Mouse (Mus musculus) limb, embryonic 14.5 days (tissue): ENCODE measurements around the gene Tjap1. TPM values are rescaled to one million over a fixed set of nuclear protein-coding genes. Genes with fewer than 3 reads are reported as not detected.
A peak's percentile ranks its signal among the peaks of the same experiment; 100 is the strongest.

ENCODE experiments used
- ATAC-seq: fragments of 200-750 bp; cut with Nextera tagmentation; 2 replicates; pipeline ENCODE4 v1.8.0; 2017; ENCODE audit warnings: low read depth, moderate number of reproducible peaks, moderate TSS enrichment; ENCODE audit not compliant: low FRiP score
- DNase-seq: peaks from one replicate; pipeline ENCODE4 v3.0.0-alpha.2; 2015; ENCODE audit warnings: low spot score
- H3K27ac ChIP-seq: fragments of 300-500 bp; sonication (generic); replicated peaks from 2 replicates; pipeline ENCODE4 v1.5.1; 2014; ENCODE audit warnings: low read depth, mild to moderate bottlenecking, low read length, moderate library complexity, mixed read lengths
- H3K27me3 ChIP-seq: fragments of 300-500 bp; sonication (generic); 2 replicates; pipeline ENCODE4 v1.6.1; 2014; ENCODE audit warnings: low read length, mixed read lengths; ENCODE audit not compliant: control insufficient read depth, insufficient read depth
- H3K36me3 ChIP-seq: fragments of 300-500 bp; sonication (generic); 2 replicates; pipeline ENCODE4 v1.6.1; 2014; ENCODE audit warnings: mild to moderate bottlenecking, low read length, moderate library complexity, mixed read lengths; ENCODE audit not compliant: control insufficient read depth, insufficient read depth
- H3K4me1 ChIP-seq: fragments of 300-500 bp; sonication (generic); 2 replicates; pipeline ENCODE4 v1.6.1; 2014; ENCODE audit warnings: antibody characterized with exemption, low read length, mixed read lengths; ENCODE audit not compliant: control insufficient read depth, insufficient read depth
- H3K4me2 ChIP-seq: fragments of 300-500 bp; sonication (generic); replicated peaks from 2 replicates; pipeline ENCODE4 v1.6.1; 2014; ENCODE audit warnings: low read depth, mild to moderate bottlenecking, low read length, moderate library complexity; ENCODE audit not compliant: severe bottlenecking
- H3K4me3 ChIP-seq: fragments of 300-500 bp; sonication (generic); replicated peaks from 2 replicates; pipeline ENCODE4 v1.5.1; 2014; ENCODE audit warnings: low read length
- H3K9ac ChIP-seq: fragments of 300-500 bp; sonication (generic); 2 replicates; pipeline ENCODE4 v1.6.1; 2014; ENCODE audit warnings: mild to moderate bottlenecking, low read depth, low read length, moderate library complexity; ENCODE audit not compliant: severe bottlenecking
- H3K9me3 ChIP-seq: fragments of 300-500 bp; sonication (generic); 2 replicates; pipeline ENCODE4 v1.6.1; 2016; ENCODE audit warnings: low read length; ENCODE audit not compliant: control insufficient read depth
- POLR2A ChIP-seq: fragments of 200-500 bp; IDR thresholded peaks from 2 replicates; pipeline ENCODE4 v1.8.0; 2012; ENCODE audit warnings: inconsistent platforms, mild to moderate bottlenecking, moderate library complexity, borderline replicate concordance; ENCODE audit not compliant: insufficient read depth, insufficient read length; ENCODE audit errors: extremely low read depth
- WGBS: fragments of 180-500 bp; shearing (Covaris S2); extraction: QIAGEN DNeasy Blood & Tissue Kit; methylation state at CpG from one replicate; pipeline ENCODE4 v1.1.7; 2014; 5-methylcytosine and 5-hydroxymethylcytosine counted together
- polyA plus RNA-seq, 2 experiments: library from polyadenylated mRNA; depleted of rRNA in 1 of 2; stranded (reverse) in 1 of 2; unstranded in 1 of 2; fragments of >200 nt; fragmentation: Nextera tagmentation in 1 of 2; extraction: Ambion mirVana in 1 of 2; gene quantifications; 2 replicates each; pipeline versions ENCODE4 v1.2.1 to v1.2.3; 2012 to 2014

Tjap1 gene
- polyA plus RNA-seq, 2 experiments: 50.6 to 117 TPM

DNA sequence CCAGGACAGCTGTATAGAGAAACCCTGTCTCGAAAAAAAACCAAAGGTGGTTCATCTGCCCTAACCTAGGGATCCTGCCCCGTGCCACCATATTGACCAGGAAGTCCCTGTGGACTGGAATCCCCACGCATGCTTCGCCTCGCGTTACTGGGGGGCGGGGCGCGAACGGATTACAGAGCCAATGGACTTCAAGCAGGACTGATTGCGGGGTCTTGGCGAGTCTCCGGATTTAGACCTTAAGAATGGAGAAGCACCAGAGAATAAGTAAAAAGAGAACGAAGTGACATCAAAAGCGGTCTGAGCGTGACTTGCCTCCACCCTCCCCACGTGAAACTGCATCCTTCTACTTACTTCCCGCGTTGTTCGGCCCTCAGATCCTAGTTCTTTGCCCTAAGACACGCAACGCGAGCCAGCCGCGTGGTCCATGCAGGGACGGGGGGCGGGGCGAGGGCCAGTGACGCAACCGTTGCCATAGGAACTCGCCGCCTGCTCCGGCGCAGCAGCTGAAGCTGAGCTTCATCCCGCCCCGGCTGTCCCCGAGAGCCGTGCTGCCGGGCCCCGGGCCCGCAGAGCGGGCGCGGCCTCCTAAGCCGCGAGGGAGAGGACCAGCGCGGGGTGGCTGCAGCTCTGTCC is 29.3 kb downstream of the Tjap1 start, which contains the start of gene Lrrc73:
TSS of gene Lrrc73 (plus strand) at position 80 of the 633 bp plus-strand sequence.
- Histone ChIP-seq H3K4me3 (peak within 1 kb of the TSS; percentile 67), H3K4me1 (peaks cover 14% of the 10 kb centered on the region; the same call in 1 of the 2 replicates), H3K27me3 (peaks cover 17% of the 10 kb centered on the region), H3K36me3 (peaks cover 52% of the 10 kb centered on the region), H3K9me3 (no peaks in the 10 kb centered on the region), H3K4me2 (peak within 1 kb of the TSS; percentile 100), H3K9ac (peak within 1 kb of the TSS; percentile 57), H3K27ac (no peak within 1 kb of the TSS)
- TF ChIP-seq POLR2A: no peak
- 3% methylated on average over 41 of the region's 48 CpGs for WGBS
- peak; percentile 91 for DNase-seq
- ATAC-seq: peak; percentile 88

DNA sequence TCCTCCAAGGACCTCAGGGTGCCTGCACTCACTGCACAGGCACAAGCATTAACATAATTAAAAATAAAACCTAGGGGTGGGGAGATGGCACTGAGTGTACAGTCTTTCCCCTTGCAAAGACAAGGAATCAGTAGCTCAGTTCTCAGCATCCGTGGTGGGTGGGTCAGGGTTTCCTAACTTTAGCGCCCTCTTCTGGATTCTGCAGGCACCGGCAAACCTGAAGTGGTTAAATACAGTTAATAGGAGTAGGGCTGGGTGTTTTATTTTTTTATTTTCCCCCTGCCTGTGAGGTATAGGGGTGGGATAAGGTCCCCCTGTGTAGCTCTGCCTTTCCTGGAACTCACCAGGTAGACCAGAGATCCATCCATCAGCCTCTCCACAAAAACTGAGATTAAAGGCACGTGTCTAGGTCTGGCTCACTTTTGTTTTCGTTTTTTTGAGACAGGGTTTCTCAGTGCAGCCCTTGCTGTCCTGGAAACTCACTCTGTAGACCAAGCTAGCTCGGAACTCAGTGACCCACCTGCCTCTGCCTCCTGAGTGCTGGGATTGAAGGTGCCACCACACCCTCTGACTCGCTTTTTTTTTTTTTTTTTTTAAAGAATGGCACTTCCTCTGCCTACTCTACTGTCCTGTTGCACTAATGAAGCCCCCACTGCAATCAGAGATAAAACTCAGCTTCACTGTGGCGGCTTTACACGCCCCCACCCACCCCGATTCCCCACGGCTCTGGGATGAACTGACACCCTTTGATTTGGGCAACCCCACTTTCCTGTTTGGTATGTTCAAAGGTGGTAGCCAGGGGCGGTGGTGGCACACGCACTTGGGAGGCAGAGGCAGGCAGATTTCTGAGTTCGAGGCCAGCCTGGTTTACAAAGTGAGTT is 30.0 kb downstream of the Tjap1 start:
- H3K4me2 ChIP-seq: peak overlapping the region; percentile 100
- H3K9ac ChIP-seq: peak overlapping the region; percentile 57; the same call in 1 of the 2 replicates
- DNase-seq (no peak), ATAC-seq (no peak)
- peak overlapping the region; percentile 67 for H3K4me3 ChIP-seq
- peaks cover 14% of the 10 kb centered on the region; the same call in 1 of the 2 replicates for H3K4me1 ChIP-seq
- H3K36me3 ChIP-seq: peaks cover 45% of the 10 kb centered on the region
- 60% methylated on average over 14 of the region's 14 CpGs for WGBS
- no peaks in the 10 kb centered on the region for H3K9me3 ChIP-seq
- H3K27ac ChIP-seq: no peak overlapping the region
- H3K27me3 ChIP-seq: peaks cover 17% of the 10 kb centered on the region
- TF ChIP-seq POLR2A: no peak

DNA sequence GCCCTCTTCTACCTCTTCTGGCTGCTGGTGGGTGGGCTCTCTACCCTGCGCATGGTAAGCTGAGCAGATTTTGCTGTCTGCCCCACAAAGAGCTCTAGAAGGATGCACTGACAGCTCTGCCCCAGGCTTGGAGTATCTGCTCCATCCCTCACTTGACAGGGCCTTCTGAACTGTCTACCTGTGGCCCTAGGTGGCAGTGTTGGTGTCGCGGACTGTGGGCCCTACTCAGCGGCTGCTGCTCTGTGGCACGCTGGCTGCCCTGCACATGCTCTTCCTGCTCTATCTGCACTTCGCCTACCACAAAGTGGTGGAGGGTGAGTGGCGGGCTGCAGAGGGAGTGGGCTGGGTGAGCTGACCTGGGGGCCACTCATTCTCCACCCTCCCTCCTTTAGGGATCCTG is 31.7 kb downstream of the Tjap1 start:
- TF ChIP-seq POLR2A: no peak
- Histone ChIP-seq H3K4me1 (peaks cover 22% of the 10 kb centered on the region), H3K27me3 (peaks cover 17% of the 10 kb centered on the region), H3K4me3 (no peak overlapping the region), H3K9ac (no peak overlapping the region), H3K4me2 (no peak overlapping the region), H3K27ac (no peak overlapping the region), H3K9me3 (no peaks in the 10 kb centered on the region), H3K36me3 (peaks cover 39% of the 10 kb centered on the region)
- 75% methylated on average over 7 of the region's 7 CpGs for WGBS
- DNase-seq (no peak), ATAC-seq (no peak)

DNA sequence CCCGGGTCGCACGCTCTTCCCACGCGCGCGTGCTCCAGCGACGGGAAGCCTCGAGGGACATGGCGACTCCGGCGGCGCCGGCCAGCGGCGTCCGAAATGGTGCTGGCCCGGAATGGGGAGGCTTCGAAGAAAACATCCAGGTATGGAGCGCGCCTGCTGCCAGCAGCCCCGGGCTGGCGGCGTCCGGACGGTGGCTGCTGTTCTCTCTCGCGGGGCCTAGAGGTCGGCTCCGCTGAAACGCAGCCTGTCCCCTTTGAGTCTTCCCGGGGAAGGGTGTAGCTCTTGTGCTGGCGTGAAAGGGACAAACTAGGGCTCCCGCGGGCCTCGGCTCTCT is 34.7 kb downstream of the Tjap1 start:
- Histone ChIP-seq H3K36me3 (peaks cover 69% of the 10 kb centered on the region), H3K27ac (peak overlapping the region; percentile 52), H3K27me3 (no peaks in the 10 kb centered on the region), H3K9ac (peak overlapping the region; percentile 78), H3K4me3 (peak overlapping the region; percentile 72), H3K9me3 (no peaks in the 10 kb centered on the region), H3K4me1 (peaks cover 15% of the 10 kb centered on the region), H3K4me2 (peak overlapping the region; percentile 87)
- no peak for DNase-seq
- TF ChIP-seq POLR2A: no peak
- ATAC-seq: peak; percentile 35
- WGBS: 0% methylated on average over 35 of the region's 37 CpGs

DNA sequence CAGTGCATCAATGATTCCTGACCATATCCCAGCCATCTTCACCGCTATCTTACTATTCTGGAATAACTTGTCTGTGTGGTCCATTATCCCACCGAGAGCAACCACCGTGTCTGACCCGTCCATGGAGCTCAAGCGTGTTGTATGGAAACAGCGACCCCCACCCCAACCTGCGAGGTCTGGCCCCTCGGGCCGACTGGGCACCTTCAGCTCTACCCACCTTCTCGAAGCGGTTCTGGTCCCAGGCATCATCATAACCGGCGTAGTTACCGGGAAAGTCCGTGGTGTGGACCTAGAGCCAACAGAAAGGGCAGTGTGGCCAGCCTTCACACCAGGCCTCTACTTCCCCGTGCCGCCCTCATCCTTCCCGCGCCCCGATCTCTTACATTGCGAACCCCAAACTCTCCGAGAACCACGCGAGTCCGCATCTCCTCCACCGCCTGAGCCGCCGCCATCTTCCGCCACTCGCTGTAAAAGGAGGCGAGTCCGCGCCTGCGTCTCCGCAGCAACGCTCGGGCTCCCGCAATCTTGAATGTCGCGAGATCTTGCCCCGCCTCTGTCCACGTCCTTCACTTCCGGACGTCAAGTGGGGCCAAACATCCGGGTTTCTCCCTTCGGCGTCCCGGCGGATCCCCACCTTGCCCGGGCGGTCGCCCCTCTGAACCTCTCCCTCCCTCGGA is 35.2 kb downstream of the Tjap1 start, which contains the start of the genes Polr1c and Yipf3:
TSS of gene Polr1c (minus strand) at position 543 of the 677 bp plus-strand sequence.
TSS of gene Yipf3 (plus strand) at position 569 of the 677 bp plus-strand sequence.
- Histone ChIP-seq H3K36me3 (peaks cover 74% of the 10 kb centered on the region), H3K4me3 (peak within 1 kb of the TSS; percentile 72), H3K27me3 (no peaks in the 10 kb centered on the region), H3K4me1 (peaks cover 15% of the 10 kb centered on the region), H3K9me3 (no peaks in the 10 kb centered on the region), H3K27ac (peak within 1 kb of the TSS; percentile 52), H3K9ac (peak within 1 kb of the TSS; percentile 78), H3K4me2 (peak within 1 kb of the TSS; percentile 87)
- peak; percentile 92 for ATAC-seq
- DNase-seq: peak; percentile 95
- TF ChIP-seq POLR2A: 0 out of 2 replicates have a peak, but pooled peaks have one; percentile 64
- WGBS: under 1% methylated on average over 52 of the region's 53 CpGs
